Mouse (Mus musculus) MEL (cell line): Measurements from ENCODE around the gene Wdfy1.

Source experiments
- MEF2A ChIP-seq: IDR thresholded peaks from 2 replicates; pipeline ENCODE4 v1.6.1; 2014; ENCODE audit warnings: low read depth, mild to moderate bottlenecking, inconsistent platforms, low read length, improper control_type of control experiment; ENCODE audit not compliant: poor library complexity, insufficient replicate concordance, severe bottlenecking; ENCODE audit errors: extremely low read depth
- POLR2A ChIP-seq, 2 experiments: IDR thresholded peaks; 2 replicates each; pipeline ENCODE4 v1.6.1; 2011 to 2012; ENCODE audit warnings: low read length in 2 of 2, mild to moderate bottlenecking in 2 of 2, control low read depth in 1 of 2, improper control_type of control experiment in 1 of 2, low read depth in 1 of 2, moderate library complexity in 1 of 2; ENCODE audit not compliant: control insufficient read depth in 1 of 2, insufficient read depth in 1 of 2, poor library complexity in 1 of 2
- POLR2AphosphoS2 ChIP-seq: IDR thresholded peaks from 2 replicates; pipeline ENCODE4 v1.6.1; 2011; ENCODE audit warnings: low read length, improper control_type of control experiment

DNA sequence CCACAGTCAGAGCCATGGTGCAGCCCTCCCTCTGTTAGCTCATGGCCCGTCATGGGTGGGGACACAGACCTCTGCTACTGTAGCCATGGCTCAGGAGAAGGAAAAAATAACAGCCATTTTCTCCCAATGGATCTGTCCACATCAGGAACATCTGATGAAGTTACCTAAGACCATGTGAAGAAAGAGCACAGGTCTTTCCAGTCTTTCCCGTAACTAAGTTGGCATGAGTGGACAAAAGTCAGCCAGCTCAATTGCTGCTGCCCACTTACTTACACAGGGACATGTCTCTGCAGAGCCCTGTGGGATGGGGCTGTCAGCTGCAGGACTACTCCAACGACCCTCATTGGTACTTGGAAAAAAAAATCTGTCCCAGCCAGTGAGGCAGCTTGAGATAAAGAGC is 69.2 kb downstream of the Wdfy1 start:
- TF ChIP-seq POLR2AphosphoS2, result no peak
- TF ChIP-seq MEF2A, result no peak
- TF ChIP-seq POLR2A (IDR thresholded peaks at IDR 0.05; ENCODE audit: control insufficient read depth in 1 of 2, insufficient read depth in 1 of 2, low read depth in 1 of 2, low read length in 2 of 2, poor library complexity in 1 of 2), result no peak
